Mouse (Mus musculus) activated CD4-positive, CD25-positive, alpha-beta regulatory T cell, adult 4 months (primary cell): ENCODE results near the gene Gm6309. TPM values are rescaled to one million over a fixed set of nuclear protein-coding genes. Genes with fewer than 3 reads are reported as not detected.
"Not testable (repeated sequence)": the region's sequence is repeated elsewhere in the genome, so short reads cannot be mapped to it uniquely, and the experiment has no call there.

Experiments used
- ATAC-seq: one replicate; pipeline ENCODE4 v1.8.0; 2017
- polyA plus RNA-seq, 2 experiments: library from polyadenylated mRNA; unstranded; fragments of 100-300 nt; shearing (Covaris generic); gene quantifications; one replicate each; pipeline ENCODE4 v1.2.1; 2017

Gene Gm6309
- polyA plus RNA-seq = not detected

DNA sequence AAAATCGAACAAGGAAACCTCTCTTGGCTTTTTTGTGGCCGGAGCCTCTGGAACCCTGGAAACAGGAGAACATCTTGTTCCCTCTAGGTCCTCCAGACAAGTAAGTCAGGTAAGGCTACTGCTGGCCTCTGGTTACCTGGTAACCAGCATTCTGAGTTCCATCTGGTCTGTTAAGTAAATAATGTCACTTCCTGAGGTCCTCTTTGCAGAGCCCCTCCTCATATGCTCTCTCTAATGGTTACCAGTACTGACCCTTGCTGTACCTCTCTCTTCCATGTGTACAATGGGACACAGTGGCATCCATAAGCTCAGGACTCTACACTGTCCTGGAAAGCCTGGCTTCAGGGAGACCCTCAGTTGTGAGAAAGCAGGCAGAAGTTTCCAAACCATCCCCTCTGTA is at the start of gene Gm6309:
Gene Gm6309, minus strand, starts transcription at position 101 of the 400 bp plus-strand sequence.
- ATAC-seq = not testable (repeated sequence)

- no peak for ATAC-seq
Measured at GRCm38 (mm10) chr5:146205537-146205936, 35.0 kb upstream of the Gm6309 start.

- no peak for ATAC-seq
Measured at GRCm38 (mm10) chr5:146203921-146204320, 33.4 kb upstream of the Gm6309 start.

GRCm38 (mm10) chr5:146200580-146200979 is 30.1 kb upstream of the Gm6309 start:
- no peak for ATAC-seq

DNA sequence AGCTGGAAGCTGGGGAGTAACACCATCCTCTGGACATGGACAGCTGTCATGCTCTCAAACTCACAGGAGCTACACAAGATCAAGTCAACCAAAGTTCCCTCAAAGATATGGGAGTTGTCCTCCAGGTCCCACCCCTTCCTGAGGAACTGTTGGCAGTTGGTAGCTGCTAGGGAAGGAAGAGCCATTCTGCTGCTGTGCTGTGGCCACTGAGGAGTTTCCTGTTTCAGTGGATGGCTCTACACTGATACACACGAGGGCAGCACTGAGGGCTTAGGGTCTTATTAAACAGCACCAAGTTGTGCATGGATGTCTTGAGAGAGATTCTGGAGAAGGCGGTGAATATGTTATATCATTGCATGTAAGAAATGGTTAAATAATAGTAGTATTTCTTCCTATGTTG is 29.0 kb upstream of the Gm6309 start:
- no peak for ATAC-seq

GRCm38 (mm10) chr5:146199073-146199472 is 28.6 kb upstream of the Gm6309 start:
- no peak for ATAC-seq

GRCm38 (mm10) chr5:146193360-146193759 is 22.8 kb upstream of the Gm6309 start:
- no peak for ATAC-seq

DNA sequence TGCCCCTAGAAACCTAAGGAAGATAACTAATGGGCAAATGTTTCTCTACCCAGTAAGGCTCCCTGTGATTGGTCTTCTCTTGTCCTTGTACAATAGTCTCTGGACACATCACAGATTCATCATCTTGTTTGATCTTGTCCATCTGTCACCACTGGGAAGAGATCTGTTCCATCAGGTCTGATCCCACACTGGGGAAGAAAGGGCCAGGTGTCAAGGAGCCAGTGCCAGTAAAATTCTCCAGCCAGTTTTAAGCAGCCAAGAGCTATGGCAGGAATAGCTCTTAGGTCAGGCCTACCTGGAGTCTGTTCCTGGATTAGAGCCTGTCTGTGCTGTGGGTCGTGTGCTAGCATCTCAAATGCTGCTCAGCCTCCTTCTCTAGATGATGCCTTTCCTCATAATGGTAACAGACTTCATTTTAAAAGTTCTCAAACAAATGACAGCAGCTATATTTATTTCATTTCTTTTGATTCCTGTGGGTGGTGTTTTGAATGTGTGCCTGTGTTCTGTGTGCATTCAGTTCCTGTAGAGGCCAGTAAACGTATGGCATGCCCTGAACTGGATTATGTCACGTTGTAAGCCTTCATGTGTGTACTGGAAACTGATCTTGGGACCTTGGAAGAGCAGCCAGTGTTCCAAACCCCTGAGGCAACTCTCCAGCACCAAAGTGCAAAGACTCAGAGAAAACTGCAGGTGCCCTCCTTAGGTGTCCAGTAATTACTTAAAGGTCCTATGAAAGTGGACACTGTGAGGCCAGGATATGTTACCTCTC is 20.2 kb upstream of the Gm6309 start:
- ATAC-seq = no peak

GRCm38 (mm10) chr5:146190093-146190492 is 19.6 kb upstream of the Gm6309 start:
- no peak for ATAC-seq

DNA sequence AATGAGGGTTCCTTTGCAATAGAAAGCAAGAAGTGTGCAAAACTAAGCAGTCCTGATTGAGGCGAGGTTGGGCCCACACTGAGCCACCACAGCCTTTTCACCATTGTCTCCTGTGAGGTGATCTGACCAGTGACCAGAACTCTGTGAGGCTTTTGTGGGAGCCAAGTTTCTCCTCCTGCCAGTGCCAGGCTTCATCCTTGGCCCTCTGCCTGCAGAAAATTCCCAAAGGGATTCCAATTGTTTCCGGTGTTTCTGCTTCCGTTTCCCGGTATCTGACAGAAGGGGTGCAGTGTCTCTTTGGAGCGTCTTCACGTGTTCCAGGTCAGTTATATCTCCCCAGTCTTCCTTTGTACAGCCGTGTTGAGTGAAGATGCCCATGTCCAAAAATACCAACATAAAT is 18.2 kb upstream of the Gm6309 start:
- ATAC-seq = no peak

GRCm38 (mm10) chr5:146188144-146188543 is 17.6 kb upstream of the Gm6309 start:
- no peak for ATAC-seq

GRCm38 (mm10) chr5:146187441-146187840 is 16.9 kb upstream of the Gm6309 start:
- ATAC-seq = not testable (repeated sequence)

GRCm38 (mm10) chr5:146185204-146185603 is 14.7 kb upstream of the Gm6309 start, which contains the start of gene 1700001J03Rik:
Gene 1700001J03Rik, minus strand, starts transcription at chr5:146185304.
- ATAC-seq = not testable (repeated sequence)

GRCm38 (mm10) chr5:146172744-146173143 is 2.2 kb upstream of the Gm6309 start:
- not testable (repeated sequence) for ATAC-seq

- not testable (repeated sequence) for ATAC-seq
Measured at GRCm38 (mm10) chr5:146160439-146160838, 10.1 kb downstream of the Gm6309 start, which contains the start of gene Gm5565. Gene Gm5565, minus strand, starts transcription at chr5:146160539.

DNA sequence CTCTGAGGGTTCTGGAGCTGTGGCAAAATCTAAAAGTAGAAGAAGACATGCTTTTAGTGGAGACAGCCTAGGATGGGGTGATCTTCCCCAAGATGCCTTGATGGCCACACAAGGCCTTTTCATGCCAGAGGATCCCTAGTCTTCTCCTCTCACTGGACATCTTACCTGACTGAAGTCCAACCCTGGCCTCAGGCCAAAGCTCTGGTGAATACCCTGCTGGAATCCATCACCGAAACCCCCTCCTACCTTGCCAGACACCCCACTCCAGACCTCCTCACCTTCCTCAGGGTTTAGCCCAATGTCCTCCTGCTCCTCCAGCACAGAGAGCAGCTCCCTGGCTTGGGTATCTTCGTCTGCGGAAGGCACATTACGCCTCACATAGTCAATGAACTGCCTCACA is 12.2 kb downstream of the Gm6309 start:
- not testable (repeated sequence) for ATAC-seq

DNA sequence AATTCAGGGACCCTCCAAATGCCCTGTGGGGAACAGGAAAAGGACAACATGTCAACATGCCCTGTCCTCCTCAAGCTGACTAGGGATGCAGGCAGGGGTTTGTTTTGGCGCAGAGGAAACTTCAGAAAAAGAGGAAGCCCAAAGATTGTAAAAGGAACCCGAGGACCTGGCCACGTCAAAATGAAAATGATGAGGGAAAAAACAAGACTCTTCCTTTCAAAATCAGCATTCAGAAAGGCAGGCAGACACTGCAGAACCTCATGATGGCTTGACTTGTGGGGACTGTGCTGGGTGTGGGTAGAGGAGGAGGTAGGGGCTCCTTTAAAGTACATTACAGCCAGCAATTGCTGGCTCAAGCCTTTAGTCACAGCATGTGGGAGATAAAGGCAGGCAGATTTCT is 20.1 kb downstream of the Gm6309 start:
- no peak for ATAC-seq

GRCm38 (mm10) chr5:146147903-146148302 is 22.6 kb downstream of the Gm6309 start:
- ATAC-seq = no peak

Other genes with a start within 250 kb of the Gm6309 start
- gene Cyp3a25, start 161.1 kb downstream of the Gm6309 start, polyA plus RNA-seq = not detected
- gene Cyp3a59, start 91.5 kb downstream of the Gm6309 start, polyA plus RNA-seq = not detected
- not detected for gene Gm5565, start 10.2 kb downstream of the Gm6309 start, polyA plus RNA-seq
- under 1 TPM; 0.44 to 0.93 TPM for gene 1700001J03Rik, start 14.6 kb upstream of the Gm6309 start, polyA plus RNA-seq
- gene Rnf6, start 50.8 kb upstream of the Gm6309 start, polyA plus RNA-seq = 10 to 100 TPM; 81.0 to 81.9 TPM
- gene Cdk8, start 60.5 kb upstream of the Gm6309 start, polyA plus RNA-seq = 10 to 100 TPM; 12.5 to 19.0 TPM
- not detected for gene Wasf3, start 214.3 kb upstream of the Gm6309 start, polyA plus RNA-seq